Mouse (Mus musculus) heart, embryonic 14.5 days (tissue): ENCODE measurements around the gene Lhpp. TPM values are rescaled to one million over a fixed set of nuclear protein-coding genes. Genes with fewer than 3 reads are reported as not detected.

Experiments
- ATAC-seq: fragments of 200-750 bp; cut with Nextera tagmentation; 2 replicates; pipeline ENCODE4 v1.8.0; 2017; ENCODE audit warnings: low read depth, moderate TSS enrichment; ENCODE audit not compliant: insufficient number of reproducible peaks, insufficient read depth, low FRiP score
- H3K27ac ChIP-seq, 2 experiments: fragments of 200-500 bp in 1 of 2; fragments of 300-500 bp in 1 of 2; sonication (generic) in 1 of 2; replicated peaks in 1 of 2; 2 replicates each; pipeline ENCODE4 v1.5.1; 2012 to 2014; ENCODE audit warnings: low read depth in 2 of 2, low read length in 2 of 2, control low read depth in 1 of 2, mild to moderate bottlenecking in 1 of 2, mixed read lengths in 1 of 2; ENCODE audit not compliant: control insufficient read depth in 1 of 2, insufficient read depth in 1 of 2
- H3K27me3 ChIP-seq: fragments of 300-500 bp; sonication (generic); 2 replicates; pipeline ENCODE4 v1.6.1; 2014; ENCODE audit warnings: mild to moderate bottlenecking, low read length, control low read depth; ENCODE audit not compliant: control insufficient read depth, insufficient read depth
- H3K36me3 ChIP-seq: fragments of 300-500 bp; sonication (generic); 2 replicates; pipeline ENCODE4 v1.6.1; 2014; ENCODE audit warnings: mild to moderate bottlenecking, control low read depth, low read length, mixed read lengths; ENCODE audit not compliant: control insufficient read depth, insufficient read depth
- H3K4me1 ChIP-seq, 2 experiments: fragments of 200-500 bp in 1 of 2; fragments of 300-500 bp in 1 of 2; sonication (generic) in 1 of 2; 2 replicates each; pipeline ENCODE4 v1.6.1; 2012 to 2014; ENCODE audit warnings: low read length in 2 of 2, control low read depth in 1 of 2, mixed read lengths in 1 of 2; ENCODE audit not compliant: control insufficient read depth in 2 of 2, insufficient read depth in 2 of 2
- H3K4me2 ChIP-seq: fragments of 300-500 bp; sonication (generic); 2 replicates; pipeline ENCODE4 v1.6.1; 2014; ENCODE audit warnings: mild to moderate bottlenecking, low read length
- H3K4me3 ChIP-seq, 2 experiments: fragments of 200-500 bp in 1 of 2; fragments of 300-500 bp in 1 of 2; sonication (generic) in 1 of 2; 2 replicates each; pipeline ENCODE4 v1.5.1; 2012 to 2014; ENCODE audit warnings: low read length in 2 of 2, mild to moderate bottlenecking in 2 of 2, control low read depth in 1 of 2, low read depth in 1 of 2, moderate library complexity in 1 of 2; ENCODE audit not compliant: control insufficient read depth in 1 of 2, insufficient read depth in 1 of 2
- H3K9ac ChIP-seq: fragments of 300-500 bp; sonication (generic); 2 replicates; pipeline ENCODE4 v1.6.1; 2014; ENCODE audit warnings: mild to moderate bottlenecking, low read length
- H3K9me3 ChIP-seq: fragments of 300-500 bp; sonication (generic); 2 replicates; pipeline ENCODE4 v1.6.1; 2016; ENCODE audit warnings: low read length, control low read depth; ENCODE audit not compliant: control insufficient read depth
- WGBS: fragments of 180-500 bp; shearing (Covaris S2); extraction: QIAGEN DNeasy Blood & Tissue Kit; methylation state at CpG from one replicate; pipeline ENCODE4 v1.1.7; 2014; 5-methylcytosine and 5-hydroxymethylcytosine counted together
- polyA plus RNA-seq: library from polyadenylated mRNA; unstranded; fragments of >200 nt; fragmentation: Nextera tagmentation; extraction: Ambion mirVana; gene quantifications from 2 replicates; pipeline ENCODE4 v1.2.1, GENCODE M21; 2014

The Lhpp gene
- polyA plus RNA-seq, 1 experiment from 2014 or later = 35.0 TPM

DNA sequence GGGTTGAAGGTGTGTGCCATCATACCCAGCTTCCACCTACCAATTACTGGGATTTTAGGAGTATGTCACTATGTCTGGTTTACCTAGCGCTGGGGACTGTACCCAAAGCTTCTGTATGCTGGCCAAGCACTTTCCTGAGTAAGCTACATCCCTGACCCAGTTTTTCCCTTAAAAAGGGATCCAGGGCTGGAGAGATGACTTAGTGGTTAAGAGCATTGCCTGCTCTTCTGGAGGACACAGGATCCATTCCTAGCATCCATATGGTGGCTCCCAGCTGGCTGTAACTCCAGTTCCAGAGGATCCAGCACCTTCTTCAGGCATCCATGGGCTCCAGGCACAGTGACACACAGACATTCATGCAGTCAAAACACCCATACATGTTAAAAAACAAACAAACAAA, 36.1 kb downstream of the Lhpp start:
- ATAC-seq = no peak

DNA sequence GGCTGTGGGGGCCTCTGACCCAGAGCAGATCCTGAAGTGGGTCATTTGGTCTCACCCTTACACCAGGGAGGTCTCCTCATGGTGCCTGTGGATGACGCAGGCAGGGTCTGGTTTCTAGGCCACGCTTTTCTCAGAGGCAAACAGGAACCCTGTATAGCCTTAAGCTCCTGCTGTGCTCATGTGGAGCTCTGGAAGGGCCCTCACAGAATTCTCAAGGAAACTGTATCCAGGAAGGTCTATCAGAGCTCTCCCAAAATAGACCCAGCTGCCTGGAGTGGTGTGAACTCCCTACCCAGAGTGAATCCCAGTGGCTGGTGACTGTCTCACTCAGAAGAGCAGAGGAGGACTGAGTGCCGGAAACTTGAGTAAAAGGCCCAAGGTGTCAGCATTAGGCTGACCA, 44.0 kb downstream of the Lhpp start:
- peaks cover 17 to 30% of the 10 kb centered on the region in 2 experiments for H3K4me1 ChIP-seq
- no peaks in the 10 kb centered on the region for H3K36me3 ChIP-seq
- no peaks in the 10 kb centered on the region for H3K9me3 ChIP-seq
- no peak overlapping the region for H3K9ac ChIP-seq
- no peak for ATAC-seq
- no peaks in the 10 kb centered on the region for H3K27me3 ChIP-seq
- no peak overlapping the region for H3K4me3 ChIP-seq
- WGBS = 56% methylated on average over 3 of the region's 3 CpGs
- H3K4me2 ChIP-seq = no peak overlapping the region
- H3K27ac ChIP-seq = peak overlapping the region in 1 of 2 experiments; percentile 52; a peak in 2 of 4 replicates

More for the DNA sequence above, 36.1 kb downstream of the Lhpp start:
- H3K4me1 ChIP-seq = no peaks in the 10 kb centered on the region
- 0 out of 2 replicates have a peak, but pooled peaks cover 5% of the 10 kb centered on the region for H3K36me3 ChIP-seq
- no peak overlapping the region for H3K4me2 ChIP-seq
- H3K9ac ChIP-seq = no peak overlapping the region
- H3K27me3 ChIP-seq = no peaks in the 10 kb centered on the region
- 86% methylated on average over 1 of the region's 1 CpGs for WGBS
- no peaks in the 10 kb centered on the region for H3K9me3 ChIP-seq
- H3K27ac ChIP-seq = no peak overlapping the region
- H3K4me3 ChIP-seq = no peak overlapping the region

DNA sequence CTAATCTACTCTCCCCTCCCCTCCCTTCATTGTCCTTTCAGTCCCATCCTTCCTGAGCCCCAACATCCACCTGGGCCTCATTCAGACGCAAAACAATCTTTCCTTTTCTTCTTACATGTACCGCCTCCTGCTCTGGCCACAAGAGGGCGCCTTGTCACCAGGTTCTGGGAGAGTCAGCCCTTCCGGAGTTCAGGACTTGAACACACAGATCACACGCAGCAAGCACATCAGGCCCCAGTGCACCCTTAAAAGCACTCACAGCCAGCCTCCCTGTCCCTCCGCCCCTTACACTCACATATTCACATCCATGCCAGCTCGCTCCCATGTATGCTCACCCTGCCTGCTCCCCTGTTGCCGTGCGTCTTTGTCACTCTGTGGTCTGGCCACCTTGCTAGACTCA, 45.6 kb downstream of the Lhpp start:
- Histone ChIP-seq H3K9ac (peak overlapping the region; percentile 47; the same call in 1 of the 2 replicates), H3K36me3 (no peaks in the 10 kb centered on the region), H3K4me3 (no peak overlapping the region), H3K4me1 (peaks cover 27 to 47% of the 10 kb centered on the region in 2 experiments), H3K9me3 (no peaks in the 10 kb centered on the region), H3K27ac (peak overlapping the region; percentile 6 to 53; a peak in 2 of 4 replicates), H3K4me2 (no peak overlapping the region), H3K27me3 (no peaks in the 10 kb centered on the region)
- 16% methylated on average over 9 of the region's 9 CpGs for WGBS
- peak; percentile 67 for ATAC-seq

DNA sequence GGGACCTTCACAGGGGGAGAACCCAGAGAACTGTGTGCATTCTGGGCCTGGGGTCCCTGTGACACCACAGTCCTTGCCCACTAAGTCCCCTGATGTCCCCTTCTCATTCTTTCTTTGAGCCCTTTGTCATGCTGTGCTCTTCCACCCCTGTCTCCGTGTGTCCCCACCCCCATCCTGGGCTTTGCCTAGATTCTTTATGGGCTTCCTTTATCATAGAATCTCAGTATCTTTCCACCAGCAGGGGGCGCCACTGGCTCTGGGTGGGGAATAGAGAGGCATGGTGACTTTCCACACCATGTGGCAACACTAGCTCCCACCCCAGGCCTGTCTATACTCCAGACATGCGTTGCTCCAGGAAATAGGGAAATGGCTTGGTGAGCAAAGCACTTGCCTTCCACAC, 46.1 kb downstream of the Lhpp start:
- WGBS = 9% methylated on average over 3 of the region's 3 CpGs
- no peak overlapping the region for H3K4me2 ChIP-seq
- peak overlapping the region; percentile 6 to 53; a peak in 2 of 4 replicates for H3K27ac ChIP-seq
- peak overlapping the region; percentile 47; the same call in 1 of the 2 replicates for H3K9ac ChIP-seq
- no peaks in the 10 kb centered on the region for H3K27me3 ChIP-seq
- no peaks in the 10 kb centered on the region for H3K36me3 ChIP-seq
- peaks cover 32 to 52% of the 10 kb centered on the region in 2 experiments for H3K4me1 ChIP-seq
- no peaks in the 10 kb centered on the region for H3K9me3 ChIP-seq
- no peak overlapping the region for H3K4me3 ChIP-seq
- no peak for ATAC-seq

DNA sequence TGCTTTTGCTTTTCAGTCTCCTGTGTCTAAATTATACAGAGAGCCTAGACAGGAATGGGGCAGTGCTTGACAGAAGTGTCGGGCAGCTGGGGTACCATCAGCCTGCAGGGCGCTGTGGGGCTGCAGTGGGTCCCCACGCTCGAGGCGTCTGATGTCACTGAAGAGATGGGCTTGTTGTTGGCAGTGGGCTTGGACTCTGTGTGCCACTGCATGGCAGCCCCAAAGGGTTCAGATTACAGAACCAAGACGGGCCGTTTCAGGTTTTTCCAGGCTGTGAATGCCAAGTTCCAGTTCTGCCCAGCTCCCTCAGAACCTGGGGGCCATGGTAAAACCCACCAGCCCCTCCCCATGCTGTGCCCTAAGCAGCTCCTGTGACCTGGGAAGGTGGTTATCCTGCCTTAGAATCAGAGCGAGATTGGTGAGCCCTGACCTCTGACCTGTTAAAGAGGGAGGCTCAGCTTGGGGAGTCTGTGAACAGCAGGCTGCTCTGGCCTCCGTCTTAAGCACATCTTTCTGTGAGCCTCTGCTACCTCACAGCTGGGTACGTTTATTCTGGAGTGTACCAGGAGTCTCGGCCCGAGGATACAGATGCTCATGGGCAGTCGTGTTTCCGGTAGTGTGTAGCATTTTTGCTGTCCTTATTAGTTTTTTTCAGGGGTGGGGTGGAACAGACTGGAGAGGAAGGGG, 47.1 kb downstream of the Lhpp start:
- no peak for ATAC-seq
- 54% methylated on average over 14 of the region's 14 CpGs for WGBS
- Histone ChIP-seq H3K9ac (no peak overlapping the region), H3K27ac (peak overlapping the region; percentile 38 to 46; a peak in 3 of 4 replicates), H3K4me2 (no peak overlapping the region), H3K36me3 (no peaks in the 10 kb centered on the region), H3K4me1 (peaks cover 39 to 57% of the 10 kb centered on the region in 2 experiments), H3K9me3 (no peaks in the 10 kb centered on the region), H3K27me3 (no peaks in the 10 kb centered on the region), H3K4me3 (no peak overlapping the region)

DNA sequence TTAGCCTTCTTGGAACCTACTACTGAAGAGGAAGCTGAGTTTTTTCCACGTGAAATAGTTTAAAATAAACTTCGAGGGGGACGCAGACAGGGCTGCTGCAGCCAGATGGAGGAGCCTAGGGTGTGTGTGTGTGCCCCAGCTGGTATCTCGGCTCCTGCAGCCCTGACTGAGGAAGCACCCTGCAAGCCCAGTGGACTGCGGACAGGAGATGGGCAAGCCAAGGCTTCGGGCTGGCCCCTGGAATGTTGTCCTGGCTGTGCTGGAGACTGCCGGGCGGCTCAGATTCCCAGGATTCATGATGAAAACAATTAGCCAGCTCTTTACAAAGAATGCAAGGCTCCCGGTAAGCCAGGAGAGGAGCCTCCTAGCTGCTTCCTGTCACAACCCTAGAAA, 47.6 kb downstream of the Lhpp start:
- H3K4me2 ChIP-seq = no peak overlapping the region
- no peak for ATAC-seq
- 4% methylated on average over 9 of the region's 9 CpGs for WGBS
- H3K9me3 ChIP-seq = no peaks in the 10 kb centered on the region
- no peaks in the 10 kb centered on the region for H3K27me3 ChIP-seq
- H3K36me3 ChIP-seq = no peaks in the 10 kb centered on the region
- H3K27ac ChIP-seq = peak overlapping the region; percentile 38 to 46
- H3K4me1 ChIP-seq = peaks cover 43 to 58% of the 10 kb centered on the region in 2 experiments
- H3K9ac ChIP-seq = no peak overlapping the region
- no peak overlapping the region for H3K4me3 ChIP-seq

DNA sequence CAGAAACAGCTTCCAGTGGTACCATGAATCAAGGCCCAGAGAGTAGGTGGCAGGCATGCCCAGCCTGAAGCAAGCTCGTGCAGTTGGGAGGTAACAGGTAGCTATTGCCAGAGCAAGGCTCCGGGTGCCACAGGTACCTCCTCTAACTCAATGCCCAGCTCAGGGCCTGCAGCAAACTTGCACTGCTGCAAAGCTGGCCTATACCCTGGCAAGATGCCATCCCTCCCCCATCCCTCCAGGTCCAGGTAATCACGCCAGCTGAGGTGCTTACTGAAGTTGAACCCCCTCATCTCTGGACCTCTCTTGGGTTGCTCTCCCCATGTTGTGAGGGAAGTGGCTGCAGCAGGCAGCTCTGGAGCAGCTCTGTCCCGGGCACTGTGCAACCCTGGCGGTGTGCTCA, 48.2 kb downstream of the Lhpp start:
- no peak for ATAC-seq
- 79% methylated on average over 5 of the region's 5 CpGs for WGBS
- Histone ChIP-seq H3K36me3 (no peaks in the 10 kb centered on the region), H3K4me2 (no peak overlapping the region), H3K4me1 (peaks cover 45 to 62% of the 10 kb centered on the region in 2 experiments), H3K27me3 (no peaks in the 10 kb centered on the region), H3K9me3 (no peaks in the 10 kb centered on the region), H3K9ac (no peak overlapping the region), H3K4me3 (no peak overlapping the region), H3K27ac (peak overlapping the region in 1 of 2 experiments; percentile 46; a peak in 3 of 4 replicates)
